Mouse (Mus musculus): ENCODE measurements around the gene Rgsl1. TPM values are rescaled to one million over a fixed set of nuclear protein-coding genes. Genes with fewer than 3 reads are reported as not detected.
"Not testable (repeated sequence)": the region's sequence is repeated elsewhere in the genome, so short reads cannot be mapped to it uniquely, and the experiment has no call there.

Gene Rgsl1
- total RNA-seq (2017): 0.25 TPM in 1 of 2 replicates, not detected in the other

- ATAC-seq (ENCODE audit: extremely low read depth, insufficient number of reproducible peaks, low FRiP score, poor library complexity, severe bottlenecking): no peak
These were observed at the start of gene Rgsl1 for GRCm38 (mm10) chr1:153844042-153844441. TSS of gene Rgsl1 (minus strand) at chr1:153844142.

- no peak for ATAC-seq (ENCODE audit: extremely low read depth, insufficient number of reproducible peaks, low FRiP score, poor library complexity, severe bottlenecking)
These were observed 47.5 kb upstream of the Rgsl1 start, which contains the start of gene Teddm1a for GRCm38 (mm10) chr1:153891442-153891841. TSS of gene Teddm1a (plus strand) at chr1:153891742.

- no peak for ATAC-seq (ENCODE audit: extremely low read depth, insufficient number of reproducible peaks, low FRiP score, poor library complexity, severe bottlenecking)
These were observed 46.2 kb upstream of the Rgsl1 start for GRCm38 (mm10) chr1:153890121-153890520.

GRCm38 (mm10) chr1:153886024-153886633 lies 42.2 kb upstream of the Rgsl1 start:
- ATAC-seq (ENCODE audit: extremely low read depth, insufficient number of reproducible peaks, low FRiP score, poor library complexity, severe bottlenecking): no peak

- ATAC-seq (ENCODE audit: extremely low read depth, insufficient number of reproducible peaks, low FRiP score, poor library complexity, severe bottlenecking): not testable (repeated sequence)
These were observed 36.4 kb upstream of the Rgsl1 start for GRCm38 (mm10) chr1:153880391-153880790.

GRCm38 (mm10) chr1:153874045-153874444 lies 30.1 kb upstream of the Rgsl1 start, which contains the start of gene Teddm1b:
TSS of gene Teddm1b (plus strand) at chr1:153874345.
- ATAC-seq (ENCODE audit: extremely low read depth, insufficient number of reproducible peaks, low FRiP score, poor library complexity, severe bottlenecking): no peak

- no peak for ATAC-seq (ENCODE audit: extremely low read depth, insufficient number of reproducible peaks, low FRiP score, poor library complexity, severe bottlenecking)
These were observed 12.0 kb upstream of the Rgsl1 start for GRCm38 (mm10) chr1:153855946-153856345.

GRCm38 (mm10) chr1:153852696-153853095 lies 8.8 kb upstream of the Rgsl1 start:
- not testable (repeated sequence) for ATAC-seq (ENCODE audit: extremely low read depth, insufficient number of reproducible peaks, low FRiP score, poor library complexity, severe bottlenecking)

- no peak for ATAC-seq (ENCODE audit: extremely low read depth, insufficient number of reproducible peaks, low FRiP score, poor library complexity, severe bottlenecking)
These were observed 2.9 kb upstream of the Rgsl1 start for GRCm38 (mm10) chr1:153846867-153847266.

- ATAC-seq (ENCODE audit: extremely low read depth, insufficient number of reproducible peaks, low FRiP score, poor library complexity, severe bottlenecking): no peak
These were observed 2.5 kb upstream of the Rgsl1 start for GRCm38 (mm10) chr1:153846420-153846819.

- ATAC-seq (ENCODE audit: extremely low read depth, insufficient number of reproducible peaks, low FRiP score, poor library complexity, severe bottlenecking): no peak
These were observed 1.7 kb downstream of the Rgsl1 start for GRCm38 (mm10) chr1:153842121-153842740.

GRCm38 (mm10) chr1:153836036-153836435 lies 7.9 kb downstream of the Rgsl1 start:
- no peak for ATAC-seq (ENCODE audit: extremely low read depth, insufficient number of reproducible peaks, low FRiP score, poor library complexity, severe bottlenecking)

GRCm38 (mm10) chr1:153830746-153831145 lies 13.2 kb downstream of the Rgsl1 start:
- no peak for ATAC-seq (ENCODE audit: extremely low read depth, insufficient number of reproducible peaks, low FRiP score, poor library complexity, severe bottlenecking)

GRCm38 (mm10) chr1:153820216-153820615 lies 23.7 kb downstream of the Rgsl1 start:
- no peak for ATAC-seq (ENCODE audit: extremely low read depth, insufficient number of reproducible peaks, low FRiP score, poor library complexity, severe bottlenecking)

GRCm38 (mm10) chr1:153814278-153814677 lies 29.7 kb downstream of the Rgsl1 start:
- ATAC-seq (ENCODE audit: extremely low read depth, insufficient number of reproducible peaks, low FRiP score, poor library complexity, severe bottlenecking): no peak

- ATAC-seq (ENCODE audit: extremely low read depth, insufficient number of reproducible peaks, low FRiP score, poor library complexity, severe bottlenecking): no peak
These were observed 36.5 kb downstream of the Rgsl1 start for GRCm38 (mm10) chr1:153807390-153807993.

- ATAC-seq (ENCODE audit: extremely low read depth, insufficient number of reproducible peaks, low FRiP score, poor library complexity, severe bottlenecking): 0 out of 2 replicates have a peak, but pooled peaks have one; percentile 19
These were observed 40.4 kb downstream of the Rgsl1 start for GRCm38 (mm10) chr1:153803530-153803929.

GRCm38 (mm10) chr1:153802691-153803090 lies 41.3 kb downstream of the Rgsl1 start:
- no peak for ATAC-seq (ENCODE audit: extremely low read depth, insufficient number of reproducible peaks, low FRiP score, poor library complexity, severe bottlenecking)

GRCm38 (mm10) chr1:153794241-153794640 lies 49.7 kb downstream of the Rgsl1 start:
- ATAC-seq (ENCODE audit: extremely low read depth, insufficient number of reproducible peaks, low FRiP score, poor library complexity, severe bottlenecking): no peak

GRCm38 (mm10) chr1:153790708-153791107 lies 53.2 kb downstream of the Rgsl1 start:
- ATAC-seq (ENCODE audit: extremely low read depth, insufficient number of reproducible peaks, low FRiP score, poor library complexity, severe bottlenecking): no peak
